ENCODE assay signal across 18 mouse cellular contexts in the genomic region with DNA sequence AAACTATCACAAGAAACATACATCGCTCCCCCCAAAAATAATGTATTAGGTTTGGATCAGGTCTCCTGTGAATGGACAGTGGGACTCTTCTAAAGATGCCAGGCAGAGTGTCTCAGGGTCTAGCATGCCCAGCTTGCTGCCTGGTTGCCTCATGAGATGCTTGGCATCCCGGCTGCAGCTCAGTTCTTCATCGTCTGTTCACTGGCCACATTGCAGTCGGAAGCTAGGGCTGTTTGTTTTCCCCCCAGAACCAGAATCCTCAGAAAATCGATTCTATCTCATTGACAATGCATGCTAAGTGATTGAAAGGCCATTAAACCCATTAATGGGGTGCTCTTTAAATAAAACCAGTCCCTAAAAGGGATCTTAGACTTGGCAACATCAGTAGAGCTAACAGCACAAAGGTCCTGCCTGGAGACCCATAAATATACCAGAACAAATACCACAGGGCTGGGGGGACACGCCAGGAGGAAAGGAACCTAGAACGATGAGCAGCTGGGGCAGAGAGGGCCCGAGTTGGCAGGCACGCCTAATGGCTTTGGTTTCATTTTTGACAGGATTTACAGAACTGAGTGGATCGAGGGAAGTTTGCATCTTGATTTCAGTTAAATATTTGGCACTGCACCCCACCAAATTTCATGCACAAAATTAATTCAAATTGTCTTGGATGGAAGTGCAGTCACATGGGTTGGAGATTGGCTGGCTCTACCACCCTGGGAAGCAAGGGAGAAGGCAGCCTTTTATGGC.
A peak's percentile ranks its signal among the peaks of the same experiment; 100 is the strongest.
DNase-seq lines count a peak whose midpoint lies in the region; ATAC-seq and TF ChIP-seq lines count a peak whose summit lies in the region.
"Had no signal": no experiment of that assay in that cellular context is flagged by ENCODE, and none has a peak within 500 bp of the region (broad histone marks: within the 10 kb centered on the region; RNA-seq: fewer than 3 reads in every experiment).

No protein-coding gene starts in this region.

- no peaks in the 10 kb centered on the region for H3K36me3 ChIP-seq in embryonic facial prominence, embryonic 14.5 days (ENCODE audit: control insufficient read depth, insufficient read depth, low read length)
- H3K36me3 ChIP-seq in embryonic facial prominence, embryonic 10.5 days (replicated peaks), result no peaks in the 10 kb centered on the region
- no peaks in the 10 kb centered on the region for H3K36me3 ChIP-seq in hindbrain, embryonic 15.5 days
- no peaks in the 10 kb centered on the region for H3K36me3 ChIP-seq in hindbrain, embryonic 16.5 days (ENCODE audit: control insufficient read depth, insufficient read depth, low read length)
- no peaks in the 10 kb centered on the region for H3K36me3 ChIP-seq in midbrain, embryonic 15.5 days (replicated peaks)
- no peaks in the 10 kb centered on the region for H3K36me3 ChIP-seq in midbrain, embryonic 16.5 days (ENCODE audit: control insufficient read depth, insufficient read depth, low read length)
- no peaks in the 10 kb centered on the region for H3K36me3 ChIP-seq in myocyte (ENCODE audit: control insufficient read depth, insufficient read depth)
- H3K36me3 ChIP-seq: forebrain, embryonic 12.5 days; heart, embryonic 10.5 days; limb, embryonic 12.5 days; liver, embryonic 12.5 days had no signal

- TF ChIP-seq POLR2A in myocyte (IDR thresholded peaks at IDR 0.05; ENCODE audit: insufficient read length, low read depth), result no peak

- ATAC-seq in embryonic facial prominence, embryonic 14.5 days (ENCODE audit: low read depth), result no peak
- ATAC-seq in hindbrain, embryonic 15.5 days (ENCODE audit: low FRiP score, low read depth), result no peak
- ATAC-seq in hindbrain, embryonic 16.5 days, result no peak
- ATAC-seq in midbrain, embryonic 15.5 days (replicated peaks), result no peak
- ATAC-seq in midbrain, embryonic 16.5 days, result no peak
- ATAC-seq: liver, embryonic 12.5 days had no signal

- no peak overlapping the region for H3K4me3 ChIP-seq in embryonic facial prominence, embryonic 14.5 days (ENCODE audit: low read depth, low read length)
- H3K4me3 ChIP-seq in embryonic facial prominence, embryonic 10.5 days, result no peak overlapping the region
- no peak overlapping the region for H3K4me3 ChIP-seq in hindbrain, embryonic 15.5 days
- no peak overlapping the region for H3K4me3 ChIP-seq in hindbrain, embryonic 16.5 days (ENCODE audit: low read length)
- H3K4me3 ChIP-seq in midbrain, embryonic 15.5 days, result no peak overlapping the region
- no peak overlapping the region for H3K4me3 ChIP-seq in midbrain, embryonic 16.5 days (ENCODE audit: low read depth, low read length)
- H3K4me3 ChIP-seq in myocyte, result no peak overlapping the region
- H3K4me3 ChIP-seq: forebrain, embryonic 12.5 days; heart, embryonic 10.5 days; limb, embryonic 12.5 days; liver, embryonic 12.5 days had no signal

- DNase-seq in embryonic facial prominence, embryonic 14.5 days (ENCODE audit: low spot score), result peak; percentile 69
- no peak for DNase-seq in embryonic facial prominence, embryonic 10.5 days (ENCODE audit: low spot score)
- DNase-seq: adrenal gland, postnatal 36 days; heart, postnatal 10 days; kidney, adult 2 months; kidney, postnatal 10 days; lung, adult 2 months; right cerebral cortex, postnatal 4 days; thymus, adult 2 months had no signal

- no peak overlapping the region for H3K4me2 ChIP-seq in embryonic facial prominence, embryonic 14.5 days (ENCODE audit: low read depth, low read length)
- H3K4me2 ChIP-seq in hindbrain, embryonic 15.5 days, result no peak overlapping the region
- no peak overlapping the region for H3K4me2 ChIP-seq in hindbrain, embryonic 16.5 days (ENCODE audit: low read length)
- H3K4me2 ChIP-seq in midbrain, embryonic 15.5 days, result no peak overlapping the region
- H3K4me2 ChIP-seq in midbrain, embryonic 16.5 days (ENCODE audit: low read length), result no peak overlapping the region
- peak overlapping the region; percentile 37 for H3K4me2 ChIP-seq in myocyte (ENCODE audit: low read depth)
- H3K4me2 ChIP-seq: forebrain, embryonic 12.5 days; limb, embryonic 12.5 days; liver, embryonic 12.5 days had no signal

- peaks cover 9% of the 10 kb centered on the region; the same call in 1 of the 2 replicates for H3K4me1 ChIP-seq in embryonic facial prominence, embryonic 14.5 days (ENCODE audit: control insufficient read depth, insufficient read depth, low read length)
- H3K4me1 ChIP-seq in embryonic facial prominence, embryonic 10.5 days, result peaks cover 9% of the 10 kb centered on the region
- H3K4me1 ChIP-seq in hindbrain, embryonic 15.5 days (replicated peaks), result peaks cover 24% of the 10 kb centered on the region
- peaks cover 8% of the 10 kb centered on the region for H3K4me1 ChIP-seq in hindbrain, embryonic 16.5 days (ENCODE audit: control insufficient read depth, insufficient read depth, low read depth, low read length)
- H3K4me1 ChIP-seq in midbrain, embryonic 15.5 days, result peaks cover 12% of the 10 kb centered on the region
- H3K4me1 ChIP-seq in midbrain, embryonic 16.5 days (ENCODE audit: control insufficient read depth, insufficient read depth, low read length), result peaks cover 7% of the 10 kb centered on the region
- H3K4me1 ChIP-seq: liver, embryonic 12.5 days had no signal

- no peaks in the 10 kb centered on the region for H3K79me2 ChIP-seq in myocyte (ENCODE audit: control insufficient read depth, insufficient read depth)

- H3K27ac ChIP-seq in embryonic facial prominence, embryonic 14.5 days (replicated peaks; ENCODE audit: low read depth, low read length), result no peak overlapping the region
- no peak overlapping the region for H3K27ac ChIP-seq in embryonic facial prominence, embryonic 10.5 days (replicated peaks)
- 0 out of 2 replicates have a peak overlapping the region, but pooled peaks have one; percentile 49 for H3K27ac ChIP-seq in hindbrain, embryonic 15.5 days (replicated peaks)
- H3K27ac ChIP-seq in hindbrain, embryonic 16.5 days (ENCODE audit: low read depth, low read length), result no peak overlapping the region
- peak overlapping the region; percentile 14; the same call in 1 of the 2 replicates for H3K27ac ChIP-seq in midbrain, embryonic 15.5 days
- no peak overlapping the region for H3K27ac ChIP-seq in midbrain, embryonic 16.5 days (ENCODE audit: low read length)
- H3K27ac ChIP-seq: forebrain, embryonic 12.5 days; heart, embryonic 10.5 days; limb, embryonic 12.5 days; liver, embryonic 12.5 days had no signal

- 59% methylated on average over 10 of the region's 10 CpGs for WGBS in embryonic facial prominence, embryonic 14.5 days
- WGBS in embryonic facial prominence, embryonic 10.5 days, result 81% methylated on average over 10 of the region's 10 CpGs
- WGBS in hindbrain, embryonic 15.5 days, result 52% methylated on average over 10 of the region's 10 CpGs
- 47% methylated on average over 10 of the region's 10 CpGs for WGBS in hindbrain, embryonic 16.5 days
- 68% methylated on average over 10 of the region's 10 CpGs for WGBS in midbrain, embryonic 15.5 days
- WGBS in midbrain, embryonic 16.5 days, result 68% methylated on average over 10 of the region's 10 CpGs

- H3K9me3 ChIP-seq in embryonic facial prominence, embryonic 14.5 days (ENCODE audit: control insufficient read depth, low read length), result no peaks in the 10 kb centered on the region
- H3K9me3 ChIP-seq in embryonic facial prominence, embryonic 10.5 days, result no peaks in the 10 kb centered on the region
- no peaks in the 10 kb centered on the region for H3K9me3 ChIP-seq in hindbrain, embryonic 15.5 days
- no peaks in the 10 kb centered on the region for H3K9me3 ChIP-seq in hindbrain, embryonic 16.5 days (ENCODE audit: control insufficient read depth, low read length)
- H3K9me3 ChIP-seq in midbrain, embryonic 15.5 days, result no peaks in the 10 kb centered on the region
- H3K9me3 ChIP-seq in midbrain, embryonic 16.5 days (replicated peaks; ENCODE audit: control insufficient read depth, low read length, poor library complexity, severe bottlenecking), result no peaks in the 10 kb centered on the region
- H3K9me3 ChIP-seq: forebrain, embryonic 12.5 days; heart, embryonic 10.5 days; limb, embryonic 12.5 days; liver, embryonic 12.5 days had no signal

- H3K27me3 ChIP-seq in embryonic facial prominence, embryonic 14.5 days (replicated peaks; ENCODE audit: control insufficient read depth, insufficient read depth, low read length), result no peaks in the 10 kb centered on the region
- H3K27me3 ChIP-seq in embryonic facial prominence, embryonic 10.5 days (replicated peaks; ENCODE audit: low read depth, poor library complexity, severe bottlenecking), result no peaks in the 10 kb centered on the region
- no peaks in the 10 kb centered on the region for H3K27me3 ChIP-seq in hindbrain, embryonic 15.5 days
- no peaks in the 10 kb centered on the region for H3K27me3 ChIP-seq in hindbrain, embryonic 16.5 days (replicated peaks; ENCODE audit: control insufficient read depth, insufficient read depth, low read length)
- no peaks in the 10 kb centered on the region for H3K27me3 ChIP-seq in midbrain, embryonic 15.5 days (replicated peaks)
- H3K27me3 ChIP-seq in midbrain, embryonic 16.5 days (ENCODE audit: control insufficient read depth, insufficient read depth, low read depth, low read length), result no peaks in the 10 kb centered on the region
- H3K27me3 ChIP-seq in myocyte (ENCODE audit: control insufficient read depth, insufficient read depth, insufficient read length), result no peaks in the 10 kb centered on the region
- H3K27me3 ChIP-seq: forebrain, embryonic 12.5 days; limb, embryonic 12.5 days; liver, embryonic 12.5 days had no signal

- H3ac ChIP-seq in myocyte (ENCODE audit: control insufficient read depth, insufficient read length), result no peak overlapping the region

- H3K9ac ChIP-seq in embryonic facial prominence, embryonic 14.5 days (ENCODE audit: low read depth, low read length), result no peak overlapping the region
- H3K9ac ChIP-seq in hindbrain, embryonic 15.5 days, result no peak overlapping the region
- H3K9ac ChIP-seq in hindbrain, embryonic 16.5 days (ENCODE audit: low read depth, low read length), result no peak overlapping the region
- no peak overlapping the region for H3K9ac ChIP-seq in midbrain, embryonic 15.5 days
- no peak overlapping the region for H3K9ac ChIP-seq in midbrain, embryonic 16.5 days (ENCODE audit: low read depth, low read length)
- H3K9ac ChIP-seq: forebrain, embryonic 12.5 days; limb, embryonic 12.5 days; liver, embryonic 12.5 days had no signal

TF ChIP-seq in myocyte, 11 proteins besides CTCF, POLR2A, EP300 and RAD21 (continues in another document):
- no peak for TF ChIP-seq CEBPB (IDR thresholded peaks at IDR 0.05; ENCODE audit: insufficient read depth, poor library complexity, severe bottlenecking)
- no peak for TF ChIP-seq MAX (IDR thresholded peaks at IDR 0.05; ENCODE audit: low read depth)
- no peak for TF ChIP-seq REST (IDR thresholded peaks at IDR 0.05; ENCODE audit: insufficient read depth, insufficient read length)
- no peak for TF ChIP-seq USF1 (IDR thresholded peaks at IDR 0.05; ENCODE audit: low read depth)
- no peak for TF ChIP-seq MYOG (IDR thresholded peaks at IDR 0.05; ENCODE audit: control insufficient read depth in 1 of 3, insufficient read depth in 1 of 3, insufficient read length in 2 of 3, low read depth in 2 of 3)
- TF ChIP-seq MYOD1 (IDR thresholded peaks at IDR 0.05; ENCODE audit: control insufficient read depth in 1 of 3, insufficient read length in 2 of 3, low read depth in 2 of 3), result no peak
- TF ChIP-seq TCF3 (IDR thresholded peaks at IDR 0.05; ENCODE audit: insufficient read length, low read depth), result no peak
- no peak for TF ChIP-seq SRF (IDR thresholded peaks at IDR 0.05; ENCODE audit: control insufficient read depth, insufficient read length, low read depth)

Comparison
In these comparisons a context has a peak if more than half of its experiments do, and no peak if none do; other contexts are left out.
1. H3K27ac ChIP-seq: peak in hindbrain, embryonic 15.5 days (single experiment) and midbrain, embryonic 15.5 days (single experiment); none in embryonic facial prominence, embryonic 14.5 days (single experiment), embryonic facial prominence, embryonic 10.5 days (single experiment), hindbrain, embryonic 16.5 days (single experiment) and midbrain, embryonic 16.5 days (single experiment).